Mouse (Mus musculus) megakaryocyte, embryonic 14.5 days (primary cell): ENCODE data around the gene Rtp2. TPM values are rescaled to one million over a fixed set of nuclear protein-coding genes. Genes with fewer than 3 reads are reported as not detected.
"Not testable (repeated sequence)": the region's sequence is repeated elsewhere in the genome, so short reads cannot be mapped to it uniquely, and the experiment has no call there.

Experiments used
- H3K27me3 ChIP-seq: replicated peaks from 2 replicates; pipeline ENCODE3; 2012; ENCODE audit warnings: inconsistent platforms
- H3K36me3 ChIP-seq: replicated peaks from 2 replicates; pipeline ENCODE3; 2012; ENCODE audit warnings: low read length, inconsistent platforms, mixed read lengths
- H3K4me1 ChIP-seq: 2 replicates; pipeline ENCODE4 v1.6.1; 2012; ENCODE audit warnings: inconsistent platforms
- H3K4me3 ChIP-seq: replicated peaks from 2 replicates; pipeline ENCODE3; 2012; ENCODE audit warnings: moderate library complexity, mild to moderate bottlenecking, inconsistent platforms
- H3K9me3 ChIP-seq: 2 replicates; pipeline ENCODE4 v1.6.1; 2012; ENCODE audit warnings: inconsistent platforms
- FLI1 ChIP-seq: IDR thresholded peaks from 2 replicates; pipeline ENCODE4 v1.6.1; 2012; ENCODE audit warnings: low read length, inconsistent platforms, mixed read lengths
- GATA1 ChIP-seq: IDR thresholded peaks from 3 replicates; pipeline ENCODE4 v1.6.1; 2012; ENCODE audit warnings: mixed read lengths, low read length, inconsistent platforms, borderline replicate concordance
- polyA plus RNA-seq: library from polyadenylated mRNA; stranded (reverse); fragments of >175 nt; gene quantifications from 2 replicates; pipeline ENCODE4 v1.2.3, GENCODE M21; 2012; ENCODE audit warnings: low replicate concordance; ENCODE audit not compliant: insufficient read depth

The Rtp2 gene
- polyA plus RNA-seq, 1 experiment = not detected

DNA sequence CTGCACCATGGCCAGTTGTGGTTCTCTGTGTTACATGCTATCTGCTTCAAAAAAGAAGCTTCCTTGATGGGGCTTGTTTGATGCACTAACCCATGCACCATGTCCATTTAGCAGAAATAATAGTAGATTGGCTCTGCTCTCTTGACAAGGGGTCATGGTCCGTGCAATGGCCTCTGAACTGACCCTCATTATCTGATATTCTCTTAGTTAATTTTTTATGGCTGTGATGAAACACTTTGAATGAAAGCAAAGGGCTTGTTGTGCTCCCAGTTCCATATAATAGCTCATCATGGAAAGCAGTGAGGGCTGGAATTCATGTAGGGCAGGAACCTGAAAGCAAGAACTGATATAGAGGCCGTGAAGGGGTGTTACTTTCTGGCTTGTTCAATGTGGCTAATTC lies 12.8 kb downstream of the Rtp2 start:
- Histone ChIP-seq H3K27me3 (peaks cover 2% of the 10 kb centered on the region), H3K4me3 (no peak overlapping the region), H3K9me3 (no peaks in the 10 kb centered on the region; the same call in 1 of the 2 replicates), H3K4me1 (no peaks in the 10 kb centered on the region), H3K36me3 (no peaks in the 10 kb centered on the region)
- TF ChIP-seq FLI1 (no peak), GATA1 (no peak)

DNA sequence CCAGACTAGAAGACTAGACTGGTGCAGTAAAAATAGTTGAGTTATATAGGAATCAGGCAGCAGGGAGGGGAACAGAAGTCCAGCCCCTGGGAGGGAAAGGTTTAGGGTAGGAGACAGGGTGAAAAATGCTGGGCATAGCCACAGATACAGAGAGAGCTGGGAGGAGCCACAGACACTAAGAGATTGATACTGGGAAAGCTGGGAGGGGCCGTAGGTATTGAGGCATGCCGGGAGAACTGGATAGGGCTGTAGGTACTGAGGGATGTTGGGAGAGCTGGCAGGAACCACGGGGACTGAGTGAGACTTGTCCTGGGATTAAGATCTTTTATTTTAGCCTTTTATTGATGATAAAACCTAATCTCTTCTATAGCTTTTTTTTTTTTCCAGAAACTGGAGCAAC lies 18.8 kb downstream of the Rtp2 start:
- H3K4me3 ChIP-seq = no peak overlapping the region
- peaks cover 2% of the 10 kb centered on the region for H3K27me3 ChIP-seq
- no peak for TF ChIP-seq GATA1
- TF ChIP-seq FLI1 = no peak
- no peaks in the 10 kb centered on the region for H3K36me3 ChIP-seq
- peaks cover 5% of the 10 kb centered on the region for H3K9me3 ChIP-seq
- no peaks in the 10 kb centered on the region for H3K4me1 ChIP-seq

DNA sequence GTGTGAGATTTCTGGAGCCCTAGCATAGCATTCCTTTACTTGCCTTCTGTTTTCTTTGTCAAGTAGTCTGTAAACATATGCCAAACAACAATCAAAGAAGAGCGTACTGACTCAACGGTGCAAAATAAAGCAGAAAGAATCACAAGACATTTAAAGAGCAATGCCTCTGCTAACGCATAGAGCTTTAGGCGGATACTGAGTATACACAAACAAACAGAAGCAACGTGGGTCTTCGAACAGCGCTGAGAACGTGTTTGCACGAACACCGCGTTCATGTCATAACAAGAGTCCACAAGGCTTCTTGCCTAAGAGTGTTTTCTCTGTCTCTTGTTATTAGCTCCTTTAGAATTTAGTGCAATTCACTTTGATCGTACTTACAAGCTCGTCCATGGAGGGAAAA lies 19.5 kb downstream of the Rtp2 start:
- no peak for TF ChIP-seq GATA1
- no peak for TF ChIP-seq FLI1
- Histone ChIP-seq H3K4me3 (no peak overlapping the region), H3K4me1 (no peaks in the 10 kb centered on the region), H3K36me3 (no peaks in the 10 kb centered on the region), H3K27me3 (peaks cover 2% of the 10 kb centered on the region), H3K9me3 (peaks cover 5% of the 10 kb centered on the region)

DNA sequence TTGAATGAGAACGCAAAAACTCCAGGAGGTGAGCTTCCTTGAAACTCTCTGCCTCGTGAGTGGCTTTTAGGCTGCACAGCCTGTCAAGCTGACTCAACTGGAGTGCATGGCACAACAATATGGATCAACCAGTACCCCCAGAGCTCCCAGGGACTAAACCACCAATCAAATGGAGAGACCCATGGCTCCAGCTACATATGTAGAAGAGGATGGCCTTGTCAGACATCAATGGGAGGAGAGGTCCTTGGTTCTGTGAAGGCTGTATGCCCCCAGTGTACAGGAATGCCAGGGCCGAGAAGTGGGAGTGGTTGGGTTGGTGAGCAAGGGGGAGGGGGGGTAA lies 23.2 kb downstream of the Rtp2 start:
- not testable (repeated sequence) for H3K27me3 ChIP-seq, H3K4me1 ChIP-seq, H3K9me3 ChIP-seq, H3K36me3 ChIP-seq, H3K4me3 ChIP-seq

DNA sequence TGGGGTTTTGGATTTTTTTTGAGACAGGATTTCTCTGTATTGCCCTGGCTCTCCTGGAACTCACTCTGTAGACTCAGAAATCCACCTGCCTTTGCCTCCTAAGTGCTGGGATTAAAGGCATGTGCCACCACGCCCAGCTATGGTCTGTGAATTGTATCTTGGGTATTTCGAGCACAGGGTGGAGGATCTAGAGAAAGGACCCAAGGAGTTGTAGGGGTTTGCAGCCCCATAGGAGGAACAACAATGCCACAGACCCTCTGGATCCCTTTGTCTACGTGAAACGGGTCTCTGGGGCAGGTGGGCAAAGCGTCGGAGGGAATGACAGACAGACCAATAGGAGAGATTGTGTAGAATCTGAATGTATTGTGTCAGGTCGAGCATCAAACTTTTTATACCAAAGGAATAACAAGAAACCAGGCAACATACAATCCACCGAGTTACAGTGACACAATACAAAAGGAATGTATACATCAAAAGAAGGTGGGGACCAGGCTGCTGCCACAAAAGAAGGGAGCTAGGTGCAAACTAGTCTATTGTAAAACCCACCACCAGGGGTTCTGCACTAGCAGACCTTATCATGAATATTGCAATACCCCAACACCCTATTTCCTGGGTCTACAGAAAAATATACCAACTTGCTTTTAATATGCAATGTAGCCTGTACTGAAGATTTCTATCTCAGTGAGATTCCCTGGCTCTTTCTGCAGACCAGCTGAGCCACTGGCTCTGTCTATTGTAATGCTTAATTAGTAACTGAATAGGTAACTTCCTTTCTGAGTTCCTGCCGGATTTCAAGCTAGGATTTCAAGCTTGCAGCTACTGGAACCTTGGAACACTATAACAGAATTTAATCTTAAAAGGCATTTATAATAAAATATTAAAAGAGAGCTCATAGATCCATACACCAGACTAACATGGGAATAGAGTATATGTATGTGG lies 23.8 kb downstream of the Rtp2 start:
- H3K27me3 ChIP-seq, H3K36me3 ChIP-seq, H3K9me3 ChIP-seq, H3K4me1 ChIP-seq, H3K4me3 ChIP-seq: not testable (repeated sequence)

DNA sequence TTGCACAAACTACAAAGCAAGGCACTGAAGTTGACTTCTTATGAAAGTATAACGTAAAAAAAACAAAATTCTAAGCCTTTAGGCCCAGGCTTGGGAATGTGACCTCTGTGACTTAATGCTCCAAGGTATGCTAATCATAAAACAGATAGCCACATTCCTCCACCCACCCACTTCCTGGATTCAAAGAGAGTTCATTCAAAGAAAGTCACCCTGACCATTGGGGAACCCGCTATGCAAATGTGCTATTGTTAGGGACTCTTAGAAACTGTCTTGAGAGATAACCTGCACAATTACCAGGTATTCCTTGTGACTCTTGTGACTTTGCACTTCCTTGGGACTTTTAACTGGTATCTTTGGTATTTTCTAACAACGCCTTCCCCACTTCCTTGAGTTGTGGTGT lies 25.6 kb downstream of the Rtp2 start:
- H3K4me3 ChIP-seq, H3K27me3 ChIP-seq, H3K36me3 ChIP-seq, H3K9me3 ChIP-seq, H3K4me1 ChIP-seq: not testable (repeated sequence)

DNA sequence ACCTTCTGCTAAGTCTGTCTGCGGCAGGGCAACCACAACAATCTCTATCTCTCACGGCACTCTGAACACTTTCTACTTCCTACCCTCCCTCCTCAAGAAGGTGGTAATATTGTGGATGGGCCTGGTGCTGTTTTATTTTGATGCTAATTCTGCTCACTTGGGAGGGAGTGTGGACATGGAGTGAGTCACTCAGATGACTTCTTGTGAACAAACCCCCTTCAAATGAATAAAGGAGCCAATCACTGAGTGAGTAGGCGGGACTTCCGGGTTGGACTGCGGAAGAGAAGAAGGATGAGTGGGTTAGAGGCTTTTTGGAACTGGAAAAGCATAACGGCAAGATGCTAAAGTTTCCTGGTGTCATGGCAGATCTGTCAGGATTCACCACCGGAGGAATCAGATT lies 30.8 kb downstream of the Rtp2 start:
- Histone ChIP-seq H3K4me1 (peaks cover 15% of the 10 kb centered on the region), H3K36me3 (no peaks in the 10 kb centered on the region), H3K4me3 (no peak overlapping the region), H3K9me3 (no peaks in the 10 kb centered on the region), H3K27me3 (peaks cover 21% of the 10 kb centered on the region)
- TF ChIP-seq FLI1 (no peak), GATA1 (no peak)

DNA sequence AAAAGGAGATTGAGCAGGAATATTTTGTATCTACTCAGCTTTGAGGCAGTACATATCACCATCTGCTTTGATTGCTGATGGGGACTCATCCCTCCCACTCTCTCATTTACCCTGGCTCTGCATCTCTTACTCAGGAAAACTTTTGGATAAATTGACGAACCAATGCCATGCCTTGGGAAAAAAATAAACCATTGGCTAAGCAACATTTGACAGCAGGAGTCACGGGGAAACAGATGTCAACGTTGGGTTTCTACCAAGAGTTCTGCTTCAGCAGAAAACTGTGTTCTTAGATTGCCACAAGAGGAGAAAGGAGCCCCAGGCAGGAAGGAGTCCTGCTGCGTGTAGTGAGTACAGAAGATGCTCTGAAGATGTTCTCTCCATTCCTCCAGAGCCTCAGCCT lies 32.1 kb downstream of the Rtp2 start:
- Histone ChIP-seq H3K27me3 (peaks cover 26% of the 10 kb centered on the region), H3K4me1 (peaks cover 15% of the 10 kb centered on the region), H3K9me3 (no peaks in the 10 kb centered on the region), H3K4me3 (no peak overlapping the region), H3K36me3 (no peaks in the 10 kb centered on the region)
- no peak for TF ChIP-seq GATA1
- TF ChIP-seq FLI1 = no peak

DNA sequence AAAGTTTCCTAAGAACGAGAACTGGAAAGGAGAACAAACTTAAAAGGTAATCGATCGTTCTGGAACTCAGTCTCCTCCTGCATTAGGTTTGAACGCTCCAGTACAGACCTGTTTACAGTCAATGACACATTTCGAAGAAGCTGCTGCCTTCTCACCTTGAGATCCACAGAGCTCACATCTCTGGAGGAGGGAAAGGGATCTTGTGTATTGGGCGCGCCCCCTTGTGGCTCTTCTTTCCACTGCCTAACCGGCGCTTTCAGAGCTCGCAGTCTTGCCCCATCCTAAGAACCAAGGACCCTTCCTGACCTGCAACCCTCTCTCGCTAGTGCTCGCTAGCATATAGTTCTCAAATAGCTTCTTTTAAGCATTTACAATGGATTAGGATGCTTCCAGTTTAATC lies 33.4 kb downstream of the Rtp2 start:
- Histone ChIP-seq H3K4me3 (peak overlapping the region; percentile 83), H3K4me1 (peaks cover 15% of the 10 kb centered on the region), H3K9me3 (no peaks in the 10 kb centered on the region), H3K27me3 (peaks cover 27% of the 10 kb centered on the region), H3K36me3 (no peaks in the 10 kb centered on the region)
- TF ChIP-seq FLI1 (no peak), GATA1 (no peak)

DNA sequence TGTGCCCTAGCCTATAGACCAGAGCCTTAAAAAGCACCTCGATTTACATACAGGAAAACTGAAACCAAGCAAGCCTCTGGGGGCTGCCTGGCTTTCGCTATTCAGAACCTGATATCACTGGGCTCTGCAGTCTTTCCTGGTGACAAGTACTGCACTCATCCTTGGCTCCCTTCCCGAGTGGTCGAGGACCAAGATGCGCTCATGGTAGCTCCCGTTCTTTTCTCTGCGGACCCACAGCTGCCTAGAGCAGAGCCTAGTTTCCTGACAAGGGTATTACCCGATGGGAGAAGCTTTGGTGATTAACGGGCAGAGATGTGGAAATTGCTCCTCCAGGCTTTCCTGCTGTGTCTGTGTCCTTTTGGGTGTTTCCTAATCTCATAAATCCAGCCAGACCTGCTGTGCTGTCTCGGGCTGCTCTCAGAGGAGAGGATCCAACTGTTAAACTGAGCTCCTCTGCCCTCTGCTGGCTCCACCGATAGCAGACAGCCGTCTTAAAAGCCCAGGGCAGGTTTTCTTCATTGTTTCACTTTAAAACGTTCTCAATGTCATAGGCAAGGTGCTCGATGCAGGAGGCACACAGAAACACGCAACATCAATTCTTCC lies 34.1 kb downstream of the Rtp2 start:
- Histone ChIP-seq H3K4me1 (peaks cover 15% of the 10 kb centered on the region), H3K9me3 (no peaks in the 10 kb centered on the region), H3K36me3 (no peaks in the 10 kb centered on the region), H3K4me3 (peak overlapping the region; percentile 83), H3K27me3 (peaks cover 27% of the 10 kb centered on the region)
- TF ChIP-seq FLI1 = no peak
- TF ChIP-seq GATA1 = no peak

DNA sequence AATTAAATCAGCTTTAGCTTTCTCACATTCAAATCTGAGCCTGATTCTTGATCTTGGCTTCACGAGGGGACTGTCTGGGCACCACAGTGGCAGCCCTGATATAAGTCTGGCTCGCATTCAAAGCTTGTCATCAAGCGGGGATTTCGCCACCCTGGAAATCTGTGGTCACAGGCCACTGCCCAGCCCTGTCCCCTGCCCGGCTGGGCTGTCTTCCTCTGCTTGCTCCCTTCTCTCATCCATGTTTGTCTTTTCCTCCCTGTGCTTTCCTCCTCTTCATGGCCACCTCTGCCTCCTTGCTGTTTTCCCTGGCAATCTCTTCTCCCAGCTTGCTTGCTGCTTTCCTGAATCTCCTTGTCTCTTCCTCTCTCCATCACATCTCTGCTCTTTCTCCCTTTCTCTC lies 34.7 kb downstream of the Rtp2 start:
- H3K27me3 ChIP-seq = peaks cover 27% of the 10 kb centered on the region

More for the DNA sequence above, 34.7 kb downstream of the Rtp2 start:
- Histone ChIP-seq H3K36me3 (no peaks in the 10 kb centered on the region), H3K4me3 (no peak overlapping the region), H3K9me3 (no peaks in the 10 kb centered on the region), H3K4me1 (peaks cover 15% of the 10 kb centered on the region)
- TF ChIP-seq FLI1 = no peak
- TF ChIP-seq GATA1 = no peak
